7 mouse cellular contexts compared by ENCODE assay signal in genomic region chr6:86524879-86525645, GRCm38 (mm10). TPM values are rescaled to one million over a fixed set of nuclear protein-coding genes. Genes with fewer than 3 reads are reported as not detected.
DNase-seq lines count a peak whose midpoint lies in the region; ATAC-seq lines count a peak whose summit lies in the region.

No protein-coding gene starts in this region.

- H3K27ac ChIP-seq in limb, embryonic 15.5 days, result peak overlapping the region; percentile 100
- peak overlapping the region; percentile 100 for H3K27ac ChIP-seq in midbrain, embryonic 14.5 days (replicated peaks; ENCODE audit: low read depth, low read length)

- no peak for ATAC-seq in limb, embryonic 15.5 days (ENCODE audit: insufficient number of reproducible peaks, low FRiP score, low TSS enrichment, low read depth)
- ATAC-seq in midbrain, embryonic 14.5 days (ENCODE audit: low FRiP score, low TSS enrichment), result no peak; the same call in 1 of the 2 replicates

- H3K4me1 ChIP-seq in limb, embryonic 15.5 days, result peaks cover 21% of the 10 kb centered on the region
- peaks cover 23% of the 10 kb centered on the region for H3K4me1 ChIP-seq in midbrain, embryonic 14.5 days (ENCODE audit: control insufficient read depth, insufficient read depth, low read length)

- peak; percentile 55 for DNase-seq in adrenal gland, adult 8-10 months
- peak; percentile 24 to 47 for DNase-seq in cerebellum, postnatal 4 days (ENCODE audit: low spot score in 2 of 2)
- peak; percentile 44 for DNase-seq in gastrocnemius, postnatal 10 days
- peak; percentile 43 for DNase-seq in kidney, adult 11 months
- peak; percentile 52 for DNase-seq in midbrain, embryonic 14.5 days
- peak; percentile 46 to 53 for DNase-seq in spleen, postnatal 14 days (ENCODE audit: low spot score in 2 of 2)

- peaks cover 17% of the 10 kb centered on the region for H3K36me3 ChIP-seq in limb, embryonic 15.5 days
- peaks cover 18% of the 10 kb centered on the region for H3K36me3 ChIP-seq in midbrain, embryonic 14.5 days (ENCODE audit: control insufficient read depth, insufficient read depth, low read length)

- H3K4me3 ChIP-seq in limb, embryonic 15.5 days, result peak overlapping the region; percentile 81
- peak overlapping the region; percentile 98 for H3K4me3 ChIP-seq in midbrain, embryonic 14.5 days (replicated peaks; ENCODE audit: low read depth, low read length)

- no peaks in the 10 kb centered on the region for H3K27me3 ChIP-seq in limb, embryonic 15.5 days
- H3K27me3 ChIP-seq in midbrain, embryonic 14.5 days (ENCODE audit: control insufficient read depth, insufficient read depth, low read length), result no peaks in the 10 kb centered on the region

- H3K4me2 ChIP-seq in limb, embryonic 15.5 days, result peak overlapping the region; percentile 59
- peak overlapping the region; percentile 79 for H3K4me2 ChIP-seq in midbrain, embryonic 14.5 days (ENCODE audit: low read length)

- under 1% methylated on average over 51 of the region's 51 CpGs for WGBS in limb, embryonic 15.5 days
- under 1% methylated on average over 51 of the region's 51 CpGs for WGBS in midbrain, embryonic 14.5 days

- no peaks in the 10 kb centered on the region for H3K9me3 ChIP-seq in limb, embryonic 15.5 days
- no peaks in the 10 kb centered on the region for H3K9me3 ChIP-seq in midbrain, embryonic 14.5 days (ENCODE audit: control insufficient read depth, low read length)

- peak overlapping the region; percentile 95 for H3K9ac ChIP-seq in limb, embryonic 15.5 days
- peak overlapping the region; percentile 100 for H3K9ac ChIP-seq in midbrain, embryonic 14.5 days (replicated peaks; ENCODE audit: low read length)

RNA-seq across cellular contexts. Expression of gene Pcbp1, which starts 1.1 kb away (rescaled TPM):
- 100 to 1,000 TPM; 286 to 319 (median 308) TPM for total RNA-seq in adrenal gland, adult 8-10 months (2022)
- 100 to 1,000 TPM; 167 to 185 TPM for total RNA-seq in gastrocnemius, postnatal 10 days (2021)
- polyA plus RNA-seq in limb, embryonic 15.5 days (2015; fragmentation: Nextera tagmentation; extraction: Ambion mirVana), result 456 and 462 TPM in 2 replicates
- polyA plus RNA-seq in midbrain, embryonic 14.5 days (2014; fragmentation: Nextera tagmentation; extraction: Ambion mirVana), result 289 and 325 TPM in 2 replicates
